Mouse (Mus musculus) embryonic facial prominence, embryonic 13.5 days (tissue): ENCODE measurements around the gene Iqgap1. TPM values are rescaled to one million over a fixed set of nuclear protein-coding genes. Genes with fewer than 3 reads are reported as not detected.

ENCODE experiments used
- ATAC-seq: fragments of 200-750 bp; cut with Nextera tagmentation; 2 replicates; pipeline ENCODE4 v1.8.0; 2017; ENCODE audit warnings: low read depth; ENCODE audit not compliant: insufficient number of reproducible peaks, insufficient read depth, low FRiP score, low TSS enrichment
- H3K27ac ChIP-seq: fragments of 300-500 bp; sonication (generic); 2 replicates; pipeline ENCODE4 v1.5.1; 2015; ENCODE audit warnings: moderate library complexity, mild to moderate bottlenecking, inconsistent platforms
- H3K27me3 ChIP-seq: fragments of 300-500 bp; sonication (generic); 2 replicates; pipeline ENCODE4 v1.6.1; 2015; ENCODE audit warnings: mild to moderate bottlenecking, inconsistent platforms
- H3K36me3 ChIP-seq: fragments of 300-500 bp; sonication (generic); 2 replicates; pipeline ENCODE4 v1.6.1; 2015; ENCODE audit warnings: mild to moderate bottlenecking, inconsistent platforms
- H3K4me1 ChIP-seq: fragments of 300-500 bp; sonication (generic); 2 replicates; pipeline ENCODE4 v1.6.1; 2015; ENCODE audit warnings: inconsistent platforms
- H3K4me2 ChIP-seq: fragments of 300-500 bp; sonication (generic); 2 replicates; pipeline ENCODE4 v1.6.1; 2015; ENCODE audit warnings: moderate library complexity, mild to moderate bottlenecking, inconsistent platforms
- H3K4me3 ChIP-seq: fragments of 300-500 bp; sonication (generic); 2 replicates; pipeline ENCODE4 v1.5.1; 2015; ENCODE audit warnings: mild to moderate bottlenecking, inconsistent platforms
- H3K9ac ChIP-seq: fragments of 300-500 bp; sonication (generic); 2 replicates; pipeline ENCODE4 v1.6.1; 2015; ENCODE audit warnings: mild to moderate bottlenecking, inconsistent platforms
- H3K9me3 ChIP-seq: fragments of 300-500 bp; sonication (generic); 2 replicates; pipeline ENCODE4 v1.6.1; 2016; ENCODE audit warnings: inconsistent platforms
- WGBS: fragments of 180-500 bp; shearing (Covaris S2); methylation state at CpG from one replicate; pipeline ENCODE4 v1.1.7; 2015; ENCODE audit warnings: mixed read lengths; 5-methylcytosine and 5-hydroxymethylcytosine counted together
- polyA plus RNA-seq: library from polyadenylated mRNA; unstranded; fragments of >200 nt; fragmentation: Nextera tagmentation; extraction: Ambion mirVana; gene quantifications from 2 replicates; pipeline ENCODE4 v1.2.1, GENCODE M21; 2015

Iqgap1 gene
- polyA plus RNA-seq, 1 experiment from 2014 or later: 56.0 TPM

GRCm38 (mm10) chr7:80698940-80699339 lies 126.8 kb downstream of the Iqgap1 start:
- 70% methylated on average over 2 of the region's 3 CpGs for WGBS
- Histone ChIP-seq H3K36me3 (no peaks in the 10 kb centered on the region), H3K9me3 (no peaks in the 10 kb centered on the region), H3K27me3 (no peaks in the 10 kb centered on the region), H3K4me3 (no peak overlapping the region), H3K4me1 (no peaks in the 10 kb centered on the region), H3K27ac (no peak overlapping the region), H3K4me2 (no peak overlapping the region), H3K9ac (no peak overlapping the region)
- ATAC-seq: no peak

- Histone ChIP-seq H3K27me3 (no peaks in the 10 kb centered on the region), H3K27ac (no peak overlapping the region), H3K36me3 (no peaks in the 10 kb centered on the region), H3K9me3 (no peaks in the 10 kb centered on the region), H3K9ac (no peak overlapping the region), H3K4me3 (no peak overlapping the region), H3K4me1 (no peaks in the 10 kb centered on the region), H3K4me2 (no peak overlapping the region)
- no peak for ATAC-seq
- 75% methylated on average over 5 of the region's 5 CpGs for WGBS
These were observed 127.9 kb downstream of the Iqgap1 start for GRCm38 (mm10) chr7:80697859-80698258.

GRCm38 (mm10) chr7:80696903-80697302 lies 128.9 kb downstream of the Iqgap1 start:
- Histone ChIP-seq H3K4me2 (no peak overlapping the region), H3K27ac (no peak overlapping the region), H3K4me1 (no peaks in the 10 kb centered on the region), H3K9me3 (no peaks in the 10 kb centered on the region), H3K36me3 (no peaks in the 10 kb centered on the region), H3K27me3 (no peaks in the 10 kb centered on the region), H3K4me3 (no peak overlapping the region), H3K9ac (no peak overlapping the region)
- ATAC-seq: no peak
- 68% methylated on average over 4 of the region's 4 CpGs for WGBS

- Histone ChIP-seq H3K4me2 (no peak overlapping the region), H3K9me3 (no peaks in the 10 kb centered on the region), H3K27ac (no peak overlapping the region), H3K4me1 (no peaks in the 10 kb centered on the region), H3K36me3 (no peaks in the 10 kb centered on the region), H3K9ac (no peak overlapping the region), H3K4me3 (no peak overlapping the region), H3K27me3 (no peaks in the 10 kb centered on the region)
- no peak for ATAC-seq
- WGBS: 66% methylated on average over 1 of the region's 1 CpGs
These were observed 129.4 kb downstream of the Iqgap1 start for GRCm38 (mm10) chr7:80696334-80696733.

GRCm38 (mm10) chr7:80692472-80692871 lies 133.3 kb downstream of the Iqgap1 start:
- Histone ChIP-seq H3K27me3 (no peaks in the 10 kb centered on the region), H3K27ac (no peak overlapping the region), H3K9me3 (no peaks in the 10 kb centered on the region), H3K9ac (no peak overlapping the region), H3K4me2 (no peak overlapping the region), H3K4me3 (no peak overlapping the region), H3K36me3 (no peaks in the 10 kb centered on the region), H3K4me1 (peaks cover 7% of the 10 kb centered on the region)
- no peak for ATAC-seq
- 89% methylated on average over 9 of the region's 9 CpGs for WGBS

GRCm38 (mm10) chr7:80691131-80691530 lies 134.6 kb downstream of the Iqgap1 start:
- H3K9ac ChIP-seq: no peak overlapping the region
- no peak for ATAC-seq
- WGBS: 65% methylated on average over 6 of the region's 6 CpGs
- H3K27ac ChIP-seq: no peak overlapping the region
- H3K4me2 ChIP-seq: no peak overlapping the region
- H3K27me3 ChIP-seq: no peaks in the 10 kb centered on the region
- no peaks in the 10 kb centered on the region for H3K36me3 ChIP-seq
- H3K4me3 ChIP-seq: no peak overlapping the region
- no peaks in the 10 kb centered on the region for H3K9me3 ChIP-seq
- H3K4me1 ChIP-seq: peaks cover 16% of the 10 kb centered on the region

GRCm38 (mm10) chr7:80689221-80689591 lies 136.6 kb downstream of the Iqgap1 start:
- H3K27me3 ChIP-seq: no peaks in the 10 kb centered on the region
- 20% methylated on average over 10 of the region's 10 CpGs for WGBS
- no peaks in the 10 kb centered on the region for H3K36me3 ChIP-seq

GRCm38 (mm10) chr7:80688556-80689220 lies 137.1 kb downstream of the Iqgap1 start, which contains the start of gene Crtc3:
TSS of gene Crtc3 (minus strand) at chr7:80688877.
- under 1% methylated on average over 70 of the region's 83 CpGs for WGBS
- H3K9me3 ChIP-seq: no peaks in the 10 kb centered on the region
- H3K9ac ChIP-seq: peak within 1 kb of the TSS; percentile 94
- H3K4me3 ChIP-seq: peak within 1 kb of the TSS; percentile 92
- H3K4me2 ChIP-seq: peak within 1 kb of the TSS; percentile 76
- ATAC-seq: peak; percentile 69
- peak within 1 kb of the TSS; percentile 95 for H3K27ac ChIP-seq
- H3K36me3 ChIP-seq: no peaks in the 10 kb centered on the region
- peaks cover 24% of the 10 kb centered on the region for H3K4me1 ChIP-seq
- no peaks in the 10 kb centered on the region for H3K27me3 ChIP-seq

More at GRCm38 (mm10) chr7:80689221-80689591, 136.6 kb downstream of the Iqgap1 start:
- H3K27ac ChIP-seq: peak overlapping the region; percentile 95
- H3K4me3 ChIP-seq: peak overlapping the region; percentile 92
- H3K9me3 ChIP-seq: no peaks in the 10 kb centered on the region
- H3K9ac ChIP-seq: peak overlapping the region; percentile 94
- peak overlapping the region; percentile 76 for H3K4me2 ChIP-seq
- H3K4me1 ChIP-seq: peaks cover 22% of the 10 kb centered on the region
- ATAC-seq: no peak

- 1% methylated on average over 69 of the region's 69 CpGs for WGBS
- peak; percentile 23; the same call in 1 of the 2 replicates for ATAC-seq
- peak overlapping the region; percentile 95 for H3K27ac ChIP-seq
- H3K36me3 ChIP-seq: no peaks in the 10 kb centered on the region
- no peaks in the 10 kb centered on the region for H3K27me3 ChIP-seq
- peak overlapping the region; percentile 94 for H3K9ac ChIP-seq
- no peaks in the 10 kb centered on the region for H3K9me3 ChIP-seq
- peak overlapping the region; percentile 92 for H3K4me3 ChIP-seq
- peak overlapping the region; percentile 76 for H3K4me2 ChIP-seq
- H3K4me1 ChIP-seq: peaks cover 24% of the 10 kb centered on the region
These were observed 137.8 kb downstream of the Iqgap1 start for GRCm38 (mm10) chr7:80687721-80688555.

- no peak overlapping the region for H3K4me2 ChIP-seq
- ATAC-seq: no peak
- H3K4me1 ChIP-seq: peaks cover 29% of the 10 kb centered on the region
- no peaks in the 10 kb centered on the region for H3K9me3 ChIP-seq
- no peaks in the 10 kb centered on the region for H3K36me3 ChIP-seq
- H3K4me3 ChIP-seq: no peak overlapping the region
- no peak overlapping the region for H3K9ac ChIP-seq
- WGBS: 84% methylated on average over 5 of the region's 5 CpGs
- no peaks in the 10 kb centered on the region for H3K27me3 ChIP-seq
- no peak overlapping the region for H3K27ac ChIP-seq
These were observed 140.1 kb downstream of the Iqgap1 start for GRCm38 (mm10) chr7:80685639-80686038.

GRCm38 (mm10) chr7:80682630-80683029 lies 143.1 kb downstream of the Iqgap1 start:
- Histone ChIP-seq H3K9me3 (no peaks in the 10 kb centered on the region), H3K27ac (no peak overlapping the region), H3K4me1 (peaks cover 35% of the 10 kb centered on the region), H3K27me3 (no peaks in the 10 kb centered on the region), H3K4me2 (no peak overlapping the region), H3K4me3 (no peak overlapping the region), H3K9ac (no peak overlapping the region), H3K36me3 (no peaks in the 10 kb centered on the region)
- 0 out of 2 replicates have a peak, but pooled peaks have one; percentile 12 for ATAC-seq
- 54% methylated on average over 1 of the region's 1 CpGs for WGBS
